Mouse (Mus musculus) embryonic fibroblast, embryonic 13.5 days (primary cell): ENCODE data around the gene Kazn.

Experiments used
- CTCF ChIP-seq: IDR thresholded peaks from 2 replicates; pipeline ENCODE4 v1.5.1; 2011; ENCODE audit warnings: mild to moderate bottlenecking, control low read depth, low read length, moderate library complexity, borderline replicate concordance; ENCODE audit not compliant: insufficient read depth
- POLR2A ChIP-seq: IDR thresholded peaks from 2 replicates; pipeline ENCODE4 v1.6.1; 2011; ENCODE audit warnings: low read depth, mild to moderate bottlenecking, control low read depth, low read length, moderate library complexity

- TF ChIP-seq CTCF (no peak), POLR2A (no peak)
These were observed 66.3 kb downstream of the Kazn start for GRCm38 (mm10) chr4:142172942-142173341.
